Mouse (Mus musculus) retina, embryonic 14.5 days (tissue): ENCODE results near the gene Gria4.
A peak's percentile ranks its signal among the peaks of the same experiment; 100 is the strongest.
"Not testable (repeated sequence)": the region's sequence is repeated elsewhere in the genome, so short reads cannot be mapped to it uniquely, and the experiment has no call there.

Experiments
- DNase-seq: peaks from one replicate; pipeline ENCODE4 v3.0.0-alpha.2; 2015; ENCODE audit warnings: low spot score

The Gria4 gene

DNA sequence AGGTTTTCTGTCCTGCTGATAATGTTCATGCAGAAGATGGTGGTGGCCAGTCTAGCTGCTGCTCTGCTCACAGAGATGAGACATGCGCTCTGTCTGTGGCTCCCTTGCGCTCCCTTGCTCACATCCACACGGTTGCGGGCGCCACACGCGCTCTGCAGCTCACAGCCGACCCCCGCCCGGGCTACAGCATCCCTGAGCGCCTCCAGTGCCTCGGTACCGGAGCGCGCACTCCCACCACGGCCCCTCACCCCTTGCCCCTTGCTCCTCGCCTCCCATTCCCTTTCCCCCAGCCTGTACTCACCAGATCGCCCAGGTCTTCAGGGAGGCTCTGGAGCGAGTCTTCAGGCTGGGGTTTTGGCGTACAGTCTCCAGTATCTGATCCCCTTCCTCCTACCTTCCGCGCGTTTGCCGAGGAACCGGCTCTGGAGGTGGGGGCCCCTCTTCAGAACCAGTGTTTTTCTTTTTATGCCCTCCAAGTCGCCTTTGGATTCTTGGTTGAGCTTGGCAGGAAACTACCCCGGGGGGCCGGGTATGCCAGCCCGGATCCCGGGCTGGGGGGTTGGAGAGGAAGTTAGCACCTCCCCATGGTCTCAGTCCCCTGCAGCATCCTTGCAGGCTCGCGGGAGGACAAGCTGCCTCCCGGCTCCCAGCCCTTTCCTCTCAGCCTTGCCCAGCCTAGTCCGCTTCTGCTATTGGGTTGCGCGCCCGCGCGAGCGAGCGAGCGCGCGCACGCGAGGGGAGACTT is at the start of gene Gria4:
TSS of gene Gria4 (minus strand) at position 691 of the 745 bp plus-strand sequence.
- DNase-seq = peak; percentile 85

DNA sequence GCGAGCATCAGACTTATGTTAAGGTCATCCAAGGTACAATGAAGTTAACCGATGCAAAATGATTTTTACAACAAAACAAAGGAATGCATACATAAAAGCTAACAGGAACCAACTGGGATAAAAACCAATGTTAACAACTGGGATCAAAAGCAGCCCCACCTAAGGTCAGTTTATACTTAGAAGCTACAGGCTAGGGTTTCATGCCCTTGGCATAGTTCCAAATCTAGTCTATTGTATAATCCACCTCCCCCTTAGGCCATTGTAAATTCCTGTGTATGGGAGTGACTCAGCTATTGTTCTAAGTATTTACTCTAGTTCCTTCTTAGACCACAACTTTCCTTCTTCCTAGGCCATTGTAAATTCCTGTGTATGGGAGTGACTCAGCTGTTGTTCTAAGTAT is 14.9 kb upstream of the Gria4 start:
- not testable (repeated sequence) for DNase-seq

DNA sequence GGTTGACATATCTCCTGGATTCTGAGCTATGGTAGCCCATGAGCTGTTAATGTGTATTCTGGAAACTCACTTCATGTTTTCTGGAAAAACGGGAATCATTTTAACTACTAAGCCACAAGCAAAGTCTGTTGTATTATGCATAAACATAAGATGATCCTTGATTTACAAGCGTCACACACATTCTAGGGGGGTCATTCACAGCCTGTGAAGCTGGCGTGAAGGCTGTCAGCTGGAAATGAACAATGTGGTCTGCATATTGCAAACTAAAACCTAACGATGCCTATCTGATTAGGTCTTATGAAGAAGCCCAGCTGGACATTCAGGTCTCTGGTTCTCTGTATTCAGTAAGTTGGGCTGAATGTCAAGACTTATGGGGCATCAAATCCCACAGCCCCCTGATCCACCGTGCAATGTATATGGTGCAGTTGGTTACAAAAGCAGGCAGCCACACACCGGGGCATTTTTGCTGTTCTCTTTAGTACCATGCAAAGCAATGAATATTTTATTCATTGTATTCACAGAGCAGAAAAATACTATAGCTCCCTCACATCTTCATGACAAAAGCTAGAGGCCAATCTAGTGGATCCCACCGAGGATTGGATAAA is 7.2 kb upstream of the Gria4 start:
- DNase-seq = no peak

- DNase-seq = no peak
These were observed 1.4 kb upstream of the Gria4 start for GRCm38 (mm10) chr9:4797396-4797795.

- DNase-seq = no peak
These were observed 233 bp upstream of the Gria4 start for GRCm38 (mm10) chr9:4796289-4796645.

GRCm38 (mm10) chr9:4795075-4795474 is 959 bp downstream of the Gria4 start:
- peak; percentile 26 for DNase-seq

GRCm38 (mm10) chr9:4794411-4794810 is 1.6 kb downstream of the Gria4 start:
- peak; percentile 17 for DNase-seq

- not testable (repeated sequence) for DNase-seq
These were observed 46.6 kb downstream of the Gria4 start for GRCm38 (mm10) chr9:4749407-4749806.

DNA sequence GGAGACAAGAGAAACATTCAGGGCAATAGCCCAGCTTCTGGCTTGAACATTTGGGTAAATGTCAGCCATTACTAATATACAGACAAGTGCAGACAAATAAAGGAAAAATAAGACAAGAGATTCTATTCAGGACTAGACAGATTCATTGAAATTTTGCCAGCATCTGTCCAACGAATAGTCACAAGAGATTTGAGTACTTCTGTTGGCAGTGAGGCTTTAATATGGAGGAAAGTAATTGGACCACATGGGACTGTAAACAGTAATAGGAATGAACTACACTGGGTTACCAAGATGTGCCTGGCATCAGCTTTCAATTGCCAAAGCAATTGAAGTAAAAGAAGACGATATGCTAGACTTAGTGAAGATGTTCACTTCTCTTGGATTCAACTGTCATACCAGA is 81.9 kb downstream of the Gria4 start:
- DNase-seq = no peak

- DNase-seq = no peak
These were observed 83.7 kb downstream of the Gria4 start for GRCm38 (mm10) chr9:4712367-4712766.

DNA sequence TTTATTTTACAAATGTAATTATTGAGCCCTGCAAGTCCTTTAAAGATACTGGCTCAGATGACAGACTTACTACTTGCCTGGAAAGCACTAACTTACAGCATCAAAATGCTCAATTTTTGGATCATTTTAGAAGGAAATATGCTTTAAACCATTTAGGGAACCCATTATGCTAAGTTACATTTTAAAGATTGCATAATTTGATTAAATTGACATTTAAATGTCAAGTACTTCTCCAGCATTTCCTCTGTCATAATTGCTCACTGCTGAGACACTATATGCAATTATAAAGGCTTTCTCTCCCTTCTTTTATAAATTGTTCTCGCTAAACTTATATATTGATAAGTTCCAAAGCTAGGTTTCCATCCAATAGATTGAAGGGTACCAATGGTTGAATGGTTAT is 108.9 kb downstream of the Gria4 start:
- no peak for DNase-seq

DNA sequence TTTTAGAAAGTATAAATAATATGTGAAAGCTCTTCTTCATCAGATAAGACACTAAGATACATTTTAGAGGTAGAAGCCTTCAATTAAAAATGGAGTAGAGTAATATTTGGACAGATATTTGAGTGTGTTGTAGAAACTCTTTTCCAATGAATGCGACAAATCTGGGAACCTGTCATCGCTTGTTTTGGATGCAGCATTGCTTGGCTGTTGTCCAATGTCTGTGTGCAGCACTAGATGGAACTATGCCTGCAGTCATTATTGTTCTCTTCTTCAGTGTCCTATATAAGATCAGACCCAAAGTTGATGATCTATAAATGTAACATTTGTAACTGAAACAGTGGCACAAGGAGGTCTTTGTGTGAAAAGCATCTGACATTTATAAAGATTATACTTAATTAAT is 115.8 kb downstream of the Gria4 start:
- DNase-seq = no peak

GRCm38 (mm10) chr9:4679099-4679498 is 116.9 kb downstream of the Gria4 start:
- DNase-seq = no peak

GRCm38 (mm10) chr9:4665691-4666090 is 130.3 kb downstream of the Gria4 start:
- DNase-seq = no peak

GRCm38 (mm10) chr9:4662421-4662820 is 133.6 kb downstream of the Gria4 start:
- DNase-seq = no peak

- no peak for DNase-seq
These were observed 137.1 kb downstream of the Gria4 start for GRCm38 (mm10) chr9:4658951-4659350.

DNA sequence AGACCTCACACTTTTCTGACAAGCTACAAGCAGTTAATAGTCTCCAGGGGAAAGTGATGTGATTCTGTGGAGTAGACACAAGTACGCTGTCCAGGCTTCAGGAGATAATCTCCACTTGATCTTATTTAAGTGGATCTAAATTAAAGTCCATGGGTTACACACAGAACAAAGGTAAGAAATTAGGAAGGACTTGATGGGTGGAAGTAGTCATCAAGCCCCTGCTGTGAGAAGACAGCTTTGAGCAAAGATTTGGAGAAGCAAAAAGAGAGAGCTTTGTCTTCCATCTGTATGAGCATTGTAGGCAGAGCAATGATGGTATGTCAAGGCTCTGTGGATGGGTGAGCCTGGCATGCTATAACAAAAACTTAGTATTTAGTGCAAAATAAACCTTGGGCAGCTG is 141.7 kb downstream of the Gria4 start:
- DNase-seq = no peak

DNA sequence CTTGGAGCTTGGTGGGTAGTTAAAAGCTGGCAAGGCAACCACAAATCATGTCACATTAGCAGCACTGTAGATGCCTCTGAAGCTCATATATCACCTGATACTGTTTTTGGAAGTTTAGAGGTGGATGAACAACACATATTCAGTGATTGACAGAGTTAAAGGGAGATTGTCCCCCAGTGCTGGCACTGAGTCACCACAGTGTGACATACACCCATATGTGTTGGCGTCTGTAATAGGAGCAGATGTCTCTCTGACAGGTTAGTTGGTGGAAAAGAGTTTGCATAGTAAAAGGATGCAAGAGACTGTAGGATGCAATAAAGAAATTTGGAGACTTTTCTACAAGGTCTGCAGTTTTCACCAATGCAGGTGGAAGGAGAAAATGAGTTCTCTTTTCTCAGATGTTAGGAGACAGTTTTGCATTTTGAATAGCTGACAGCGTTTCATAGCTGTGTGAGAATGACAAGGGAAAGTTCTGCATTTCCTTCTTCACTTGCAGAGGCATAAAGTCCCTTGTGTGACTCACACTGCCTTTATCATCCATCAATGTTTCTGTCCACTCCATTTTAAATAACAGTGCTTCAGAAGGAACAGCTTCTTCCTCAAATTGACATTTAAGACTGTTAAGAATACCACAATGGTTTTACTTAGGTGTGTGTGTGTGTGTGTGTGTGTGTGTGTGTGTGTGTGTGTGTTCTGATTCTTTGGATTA is 156.7 kb downstream of the Gria4 start:
- no peak for DNase-seq

- no peak for DNase-seq
These were observed 164.1 kb downstream of the Gria4 start for GRCm38 (mm10) chr9:4631910-4632309.

DNA sequence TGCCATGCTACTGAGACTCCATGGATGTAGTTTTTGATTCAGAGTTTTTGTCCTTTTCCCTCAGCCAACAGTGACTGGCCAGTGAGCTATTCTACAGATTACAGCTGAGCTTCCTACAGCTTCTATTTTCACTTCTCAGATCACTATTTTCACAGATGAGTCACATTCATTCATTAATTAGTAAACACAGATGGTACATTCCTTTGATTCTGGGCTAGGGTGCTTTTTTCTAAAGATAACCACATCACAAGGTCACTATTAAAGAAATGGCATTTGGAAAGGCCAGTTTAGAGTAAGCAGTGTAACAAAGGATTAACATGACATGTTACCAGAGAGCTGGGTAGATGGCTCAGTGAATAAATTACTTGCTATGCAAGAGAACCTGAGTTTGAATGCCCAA is 180.7 kb downstream of the Gria4 start:
- no peak for DNase-seq

DNA sequence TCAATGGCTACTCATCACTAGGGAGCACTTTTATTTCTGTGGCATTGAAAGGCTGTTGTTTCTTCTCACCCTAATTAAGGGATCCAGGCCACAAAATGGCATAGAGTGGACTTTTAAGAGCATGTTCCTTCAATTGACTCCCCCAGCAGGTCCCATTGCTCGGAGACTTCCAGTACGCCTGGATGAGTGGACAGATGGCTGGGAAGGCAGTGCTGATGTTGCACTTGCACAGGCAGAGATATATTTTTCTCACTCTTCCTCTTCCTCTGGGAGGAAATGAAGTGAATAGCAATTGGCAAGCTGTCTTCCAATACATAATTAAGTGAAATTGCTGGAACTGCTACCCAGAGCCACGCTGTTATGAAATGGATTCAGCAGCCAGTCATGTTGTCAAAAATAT is 190.7 kb downstream of the Gria4 start:
- DNase-seq = peak; percentile 4

DNA sequence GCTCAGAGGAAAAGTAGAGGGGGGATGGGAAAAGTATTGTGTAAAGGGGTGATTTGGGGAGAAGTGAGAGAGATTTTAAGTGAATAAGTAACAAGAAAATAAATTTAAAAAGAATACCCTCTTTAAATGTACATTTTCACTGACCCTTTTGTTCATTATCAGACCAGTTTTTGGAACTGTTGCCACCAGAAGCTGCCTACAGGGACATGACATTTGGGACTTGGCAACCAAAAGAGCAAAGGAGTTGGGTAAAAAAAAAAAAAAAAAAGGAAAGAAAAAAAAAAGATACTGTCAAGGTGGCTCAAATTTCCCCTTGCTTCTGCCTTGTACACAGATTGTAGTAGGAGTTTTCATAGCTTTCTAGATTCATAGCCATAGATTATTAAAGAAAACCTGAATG is 191.8 kb downstream of the Gria4 start:
- no peak for DNase-seq

- no peak for DNase-seq
These were observed 194.2 kb downstream of the Gria4 start for GRCm38 (mm10) chr9:4601788-4602187.
